Mouse (Mus musculus) liver, postnatal 0 days (tissue): ENCODE results near the gene Tecrl.

Experiments used
- CTCF ChIP-seq: sonication (generic); IDR thresholded peaks from 2 replicates; pipeline ENCODE4 v1.5.1; 2016; ENCODE audit warnings: antibody characterized with exemption, low read depth
- EP300 ChIP-seq: IDR thresholded peaks from 2 replicates; pipeline ENCODE4 v1.6.1; 2016; ENCODE audit warnings: antibody characterized with exemption, low read depth, mild to moderate bottlenecking

- TF ChIP-seq CTCF (no peak), EP300 (no peak)
Measured at GRCm38 (mm10) chr5:83351615-83352014, 3.4 kb downstream of the Tecrl start.
